Mouse (Mus musculus): ENCODE results near the gene Ugt1a10. TPM values are rescaled to one million over a fixed set of nuclear protein-coding genes. Genes with fewer than 3 reads are reported as not detected.
"Not testable (repeated sequence)": the region's sequence is repeated elsewhere in the genome, so short reads cannot be mapped to it uniquely, and the experiment has no call there.

Ugt1a10 gene
- polyA plus RNA-seq, 1 experiment from 2014 or later: not detected

DNA sequence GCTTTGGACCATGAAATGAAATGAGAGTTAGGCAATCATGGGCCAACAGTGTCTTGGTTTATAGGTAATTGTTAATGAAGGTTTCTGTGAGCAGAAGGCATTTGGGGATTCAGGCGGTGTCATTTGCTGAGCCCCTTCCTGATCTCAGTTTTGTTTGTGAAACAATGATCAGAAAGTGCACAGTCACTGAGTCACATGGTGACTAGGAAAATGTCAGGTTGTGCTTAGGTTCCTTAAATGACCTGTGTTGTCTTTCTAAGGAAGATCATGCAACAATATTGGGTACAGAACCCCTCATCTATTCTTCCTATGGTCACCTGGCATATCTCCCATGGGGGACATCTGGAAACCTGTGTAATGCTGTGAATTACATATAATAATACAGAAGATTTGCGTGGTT lies 7.8 kb upstream of the Ugt1a10 start:
- H3K27ac ChIP-seq; H3K4me2 ChIP-seq; H3K9me3 ChIP-seq (replicated peaks); ATAC-seq (ENCODE audit: low read depth); H3K4me3 ChIP-seq (replicated peaks); H3K4me1 ChIP-seq (replicated peaks); H3K36me3 ChIP-seq; DNase-seq; H3K9ac ChIP-seq; H3K27me3 ChIP-seq: not testable (repeated sequence)
- 59% methylated on average over 2 of the region's 2 CpGs for WGBS (ENCODE audit: insufficient replicate concordance)

- not testable (repeated sequence) for DNase-seq; H3K27me3 ChIP-seq; H3K4me3 ChIP-seq (replicated peaks); H3K4me1 ChIP-seq (replicated peaks); H3K27ac ChIP-seq; ATAC-seq (ENCODE audit: low read depth); H3K9me3 ChIP-seq (replicated peaks); H3K4me2 ChIP-seq; H3K9ac ChIP-seq; H3K36me3 ChIP-seq
- 33% methylated on average over 1 of the region's 2 CpGs for WGBS (ENCODE audit: insufficient replicate concordance)
Measured at GRCm38 (mm10) chr1:88066472-88067102, 11.4 kb downstream of the Ugt1a10 start.

DNA sequence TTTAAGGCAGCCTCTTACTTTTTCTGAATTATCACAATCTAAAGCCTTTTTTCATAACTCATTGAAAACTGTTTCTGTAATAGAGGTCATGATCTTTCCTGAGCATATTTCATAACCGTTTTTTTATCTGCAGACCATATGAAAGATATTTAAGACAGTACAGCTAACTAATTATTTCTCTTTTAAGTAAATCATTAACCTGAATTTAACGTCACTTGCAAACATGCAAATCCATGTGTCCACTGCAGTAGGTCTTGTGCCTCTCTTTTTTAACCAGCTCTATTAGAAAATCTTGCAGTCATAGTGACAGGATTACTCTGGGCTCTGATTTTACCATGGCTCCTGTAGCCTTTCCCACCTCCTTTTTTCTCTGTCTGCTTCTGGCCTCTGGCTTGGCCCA lies 15.3 kb downstream of the Ugt1a10 start, which contains the start of gene Ugt1a9:
Gene Ugt1a9 (plus strand): TSS at position 306 of the 400 bp plus-strand sequence.
- Histone ChIP-seq H3K27ac (no peak within 1 kb of the TSS), H3K4me2 (no peak within 1 kb of the TSS), H3K4me1 (replicated peaks) (no peaks in the 10 kb centered on the region), H3K36me3 (no peaks in the 10 kb centered on the region), H3K4me3 (replicated peaks) (no peak within 1 kb of the TSS), H3K27me3 (no peaks in the 10 kb centered on the region), H3K9me3 (replicated peaks) (no peaks in the 10 kb centered on the region), H3K9ac (no peak within 1 kb of the TSS)
- 38% methylated on average over 2 of the region's 2 CpGs for WGBS (ENCODE audit: insufficient replicate concordance)
- ATAC-seq (ENCODE audit: low read depth): no peak
- no peak for DNase-seq

- H3K4me1 ChIP-seq (replicated peaks): no peaks in the 10 kb centered on the region
- H3K27me3 ChIP-seq: no peaks in the 10 kb centered on the region
- no peak for ATAC-seq (ENCODE audit: low read depth)
- H3K36me3 ChIP-seq: no peaks in the 10 kb centered on the region
- H3K9ac ChIP-seq: no peak overlapping the region
- no peaks in the 10 kb centered on the region for H3K9me3 ChIP-seq (replicated peaks)
- no peak overlapping the region for H3K27ac ChIP-seq
- WGBS (ENCODE audit: insufficient replicate concordance): 56% methylated on average over 4 of the region's 4 CpGs
- DNase-seq: no peak
- H3K4me2 ChIP-seq: no peak overlapping the region
- H3K4me3 ChIP-seq (replicated peaks): no peak overlapping the region
Measured at GRCm38 (mm10) chr1:88070902-88071301, 15.7 kb downstream of the Ugt1a10 start.

- Histone ChIP-seq H3K9me3 (replicated peaks) (no peaks in the 10 kb centered on the region), H3K9ac (no peak overlapping the region), H3K27me3 (no peaks in the 10 kb centered on the region), H3K4me2 (no peak overlapping the region), H3K27ac (no peak overlapping the region), H3K4me3 (replicated peaks) (no peak overlapping the region), H3K4me1 (replicated peaks) (no peaks in the 10 kb centered on the region), H3K36me3 (no peaks in the 10 kb centered on the region)
- ATAC-seq (ENCODE audit: low read depth): no peak
- no peak for DNase-seq
- 61% methylated on average over 2 of the region's 2 CpGs for WGBS (ENCODE audit: insufficient replicate concordance)
Measured at GRCm38 (mm10) chr1:88074471-88074870, 19.3 kb downstream of the Ugt1a10 start.

DNA sequence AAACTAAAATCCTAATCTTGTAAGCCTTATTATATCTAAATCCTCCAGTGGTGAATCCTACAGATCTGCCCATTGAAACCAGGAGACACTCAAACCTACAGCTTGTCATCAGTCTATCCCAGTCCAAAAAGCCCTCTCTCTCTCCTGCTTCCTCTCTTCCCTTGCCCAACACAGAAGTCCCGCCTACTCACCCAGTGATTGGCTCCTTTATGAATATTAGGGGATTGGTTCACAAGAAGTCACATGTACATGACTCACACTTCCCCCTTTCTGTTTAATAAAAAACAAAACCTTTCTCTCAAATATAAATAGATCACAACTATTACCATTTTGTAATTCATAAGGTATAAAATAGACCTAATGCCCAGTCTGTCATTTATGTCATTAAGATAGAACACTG lies 21.9 kb downstream of the Ugt1a10 start:
- H3K27ac ChIP-seq: no peak overlapping the region
- H3K4me1 ChIP-seq (replicated peaks): no peaks in the 10 kb centered on the region
- no peak overlapping the region for H3K9ac ChIP-seq
- no peak for ATAC-seq (ENCODE audit: low read depth)
- WGBS (ENCODE audit: insufficient replicate concordance): 58% methylated on average over 1 of the region's 1 CpGs
- no peaks in the 10 kb centered on the region for H3K36me3 ChIP-seq
- H3K4me2 ChIP-seq: no peak overlapping the region
- H3K9me3 ChIP-seq (replicated peaks): no peaks in the 10 kb centered on the region
- no peak overlapping the region for H3K4me3 ChIP-seq (replicated peaks)
- H3K27me3 ChIP-seq: no peaks in the 10 kb centered on the region
- DNase-seq: no peak

DNA sequence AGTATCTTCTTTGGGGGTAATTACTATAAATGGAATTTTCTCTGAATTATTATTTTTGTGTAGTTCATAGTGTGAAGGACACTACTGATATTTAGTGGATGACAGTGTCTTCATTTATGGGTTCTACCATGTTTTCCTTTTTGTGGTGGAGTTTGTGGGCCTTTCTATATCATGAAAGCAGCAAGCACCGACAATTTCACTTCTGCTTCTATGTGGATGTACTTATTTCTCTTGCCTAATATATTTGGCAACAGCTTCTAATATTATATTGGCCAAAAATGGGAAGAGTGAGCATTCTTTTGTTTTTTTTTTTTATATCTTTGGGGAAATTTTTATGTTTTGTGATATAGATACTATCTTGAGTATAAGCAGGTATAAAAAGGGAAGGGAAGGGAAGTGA lies 26.5 kb downstream of the Ugt1a10 start:
- Histone ChIP-seq H3K27ac (no peak overlapping the region), H3K27me3 (no peaks in the 10 kb centered on the region), H3K4me2 (no peak overlapping the region), H3K9ac (no peak overlapping the region), H3K36me3 (no peaks in the 10 kb centered on the region), H3K9me3 (replicated peaks) (no peaks in the 10 kb centered on the region), H3K4me3 (replicated peaks) (no peak overlapping the region), H3K4me1 (replicated peaks) (no peaks in the 10 kb centered on the region)
- DNase-seq (no peak), ATAC-seq (ENCODE audit: low read depth) (no peak)
- WGBS (ENCODE audit: insufficient replicate concordance): 62% methylated on average over 1 of the region's 1 CpGs

DNA sequence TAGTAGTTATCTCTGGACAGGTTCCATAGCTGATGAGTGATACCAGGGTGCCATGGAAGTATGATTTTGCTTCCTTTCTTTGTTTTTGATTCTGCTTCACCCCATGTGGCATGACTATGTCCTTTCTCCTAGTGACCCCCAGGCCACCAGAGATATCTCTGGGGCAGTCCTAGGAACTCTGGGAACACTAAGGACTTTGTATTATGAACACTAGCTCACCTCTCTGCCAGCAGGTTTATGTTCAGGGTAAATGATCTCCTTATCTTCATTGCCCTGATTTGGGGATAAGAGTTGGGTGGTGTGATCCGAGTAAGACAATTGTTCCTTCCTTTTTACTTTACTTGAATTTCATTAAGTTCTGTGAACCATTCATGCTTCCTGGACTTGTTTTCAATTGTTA lies 30.9 kb downstream of the Ugt1a10 start:
- no peak for ATAC-seq (ENCODE audit: low read depth)
- H3K9ac ChIP-seq: no peak overlapping the region

GRCm38 (mm10) chr1:88087513-88087912 lies 32.3 kb downstream of the Ugt1a10 start, which contains the start of gene Ugt1a8:
TSS of gene Ugt1a8 (plus strand) at chr1:88087813.
- DNase-seq (no peak), ATAC-seq (ENCODE audit: low read depth) (no peak)
- no peak within 1 kb of the TSS for H3K9ac ChIP-seq
- H3K4me3 ChIP-seq (replicated peaks): no peak within 1 kb of the TSS
- no peak within 1 kb of the TSS for H3K4me2 ChIP-seq
- no peaks in the 10 kb centered on the region for H3K27me3 ChIP-seq
- no peaks in the 10 kb centered on the region for H3K4me1 ChIP-seq (replicated peaks)
- no peaks in the 10 kb centered on the region for H3K36me3 ChIP-seq
- WGBS (ENCODE audit: insufficient replicate concordance): 56% methylated on average over 3 of the region's 3 CpGs
- no peaks in the 10 kb centered on the region for H3K9me3 ChIP-seq (replicated peaks)
- no peak within 1 kb of the TSS for H3K27ac ChIP-seq

More for the DNA sequence above, 30.9 kb downstream of the Ugt1a10 start:
- Histone ChIP-seq H3K4me1 (replicated peaks) (no peaks in the 10 kb centered on the region), H3K4me2 (no peak overlapping the region), H3K36me3 (no peaks in the 10 kb centered on the region), H3K4me3 (replicated peaks) (no peak overlapping the region), H3K27ac (no peak overlapping the region), H3K27me3 (no peaks in the 10 kb centered on the region), H3K9me3 (replicated peaks) (no peaks in the 10 kb centered on the region)
- DNase-seq: no peak
- 37% methylated on average over 1 of the region's 1 CpGs for WGBS (ENCODE audit: insufficient replicate concordance)

GRCm38 (mm10) chr1:88092341-88092740 lies 37.2 kb downstream of the Ugt1a10 start:
- Histone ChIP-seq H3K4me2 (no peak overlapping the region), H3K36me3 (no peaks in the 10 kb centered on the region)

DNA sequence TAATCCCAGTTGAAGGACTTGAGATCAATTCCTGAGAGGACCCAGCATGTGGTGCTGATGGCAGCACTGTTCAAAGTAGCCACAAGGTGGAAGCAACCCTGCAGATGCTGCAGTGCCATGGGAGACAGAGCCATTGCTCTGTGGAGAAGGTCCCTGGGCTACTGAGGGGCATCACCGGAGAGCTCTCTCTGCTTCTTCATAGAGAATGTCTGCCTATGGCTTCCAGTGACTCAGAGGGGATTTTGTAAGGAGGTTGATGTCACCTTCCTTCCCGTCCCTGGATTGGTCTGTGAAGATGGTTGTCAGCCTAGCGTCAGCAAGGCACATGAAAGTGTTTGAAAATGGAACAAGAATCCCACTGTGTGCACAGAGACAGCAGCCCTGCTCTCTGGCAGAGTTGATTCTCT lies 39.1 kb downstream of the Ugt1a10 start:
- not testable (repeated sequence) for H3K4me1 ChIP-seq (replicated peaks); H3K27me3 ChIP-seq; H3K9ac ChIP-seq; DNase-seq; H3K27ac ChIP-seq; H3K4me2 ChIP-seq; H3K9me3 ChIP-seq (replicated peaks); H3K36me3 ChIP-seq; H3K4me3 ChIP-seq (replicated peaks)
- 32% methylated on average over 3 of the region's 3 CpGs for WGBS (ENCODE audit: insufficient replicate concordance)
- ATAC-seq (ENCODE audit: low read depth): 0 out of 2 replicates have a peak, but pooled peaks have one; percentile 48

More at GRCm38 (mm10) chr1:88092341-88092740, 37.2 kb downstream of the Ugt1a10 start:
- no peak overlapping the region for H3K27ac ChIP-seq
- H3K27me3 ChIP-seq: no peaks in the 10 kb centered on the region
- ATAC-seq (ENCODE audit: low read depth): no peak
- no peaks in the 10 kb centered on the region for H3K4me1 ChIP-seq (replicated peaks)
- H3K9me3 ChIP-seq (replicated peaks): no peaks in the 10 kb centered on the region
- H3K4me3 ChIP-seq (replicated peaks): no peak overlapping the region
- no peak overlapping the region for H3K9ac ChIP-seq
- no peak for DNase-seq

DNA sequence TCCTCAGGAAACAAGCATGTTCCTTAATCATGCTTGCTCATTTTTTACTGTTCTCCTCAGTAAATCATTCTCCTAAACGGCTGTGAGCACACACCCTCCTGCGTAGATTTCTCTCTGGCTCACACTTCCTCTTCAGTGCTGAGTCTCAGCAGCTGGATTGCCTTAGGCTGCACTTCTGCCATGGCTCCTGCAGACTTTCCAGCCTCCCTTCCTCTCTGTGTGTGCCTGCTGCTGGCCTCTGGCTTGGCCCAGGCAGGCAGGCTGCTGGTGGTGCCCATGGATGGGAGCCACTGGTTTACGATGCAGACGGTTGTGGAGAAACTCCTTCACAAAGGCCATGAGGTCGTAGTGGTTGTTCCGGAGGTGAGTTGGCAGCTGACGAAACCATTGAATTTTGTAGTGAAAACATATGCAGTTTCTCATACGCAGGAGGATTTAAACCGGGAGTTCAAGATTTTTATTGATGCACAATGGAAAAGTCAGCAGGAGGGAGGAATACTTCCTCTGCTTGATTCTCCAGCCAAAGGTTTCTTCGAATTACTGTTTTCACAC lies 39.8 kb downstream of the Ugt1a10 start, which contains the start of gene Ugt1a7c:
Gene Ugt1a7c (plus strand): TSS at position 122 of the 552 bp plus-strand sequence.
- Histone ChIP-seq H3K27ac (no peak within 1 kb of the TSS), H3K4me1 (replicated peaks) (no peaks in the 10 kb centered on the region), H3K4me3 (replicated peaks) (no peak within 1 kb of the TSS), H3K27me3 (no peaks in the 10 kb centered on the region), H3K4me2 (no peak within 1 kb of the TSS), H3K9me3 (replicated peaks) (no peaks in the 10 kb centered on the region), H3K9ac (no peak within 1 kb of the TSS), H3K36me3 (no peaks in the 10 kb centered on the region)
- ATAC-seq (ENCODE audit: low read depth): no peak
- DNase-seq: no peak
- 43% methylated on average over 10 of the region's 10 CpGs for WGBS (ENCODE audit: insufficient replicate concordance)
